Mouse (Mus musculus) central nervous system, embryonic 14 days (tissue): ENCODE data around the gene Olfr769. TPM values are rescaled to one million over a fixed set of nuclear protein-coding genes. Genes with fewer than 3 reads are reported as not detected.

ENCODE experiments used
- polyA plus RNA-seq: library from polyadenylated mRNA; depleted of rRNA; stranded (reverse); fragments of >200 nt; gene quantifications from 2 replicates; pipeline ENCODE4 v1.2.3, GENCODE M21; 2012; rRNA removed

Gene Olfr769
- polyA plus RNA-seq, result not detected in 2 replicates

GRCm38 (mm10) chr10:129117761-129118160 is at the start of gene Olfr769:
Gene Olfr769, minus strand, starts transcription at chr10:129117861.

GRCm38 (mm10) chr10:129164651-129165050 is 47.0 kb upstream of the Olfr769 start, which contains the start of gene Olfr771:
Gene Olfr771, minus strand, starts transcription at chr10:129164751.

GRCm38 (mm10) chr10:129138898-129139297 is 21.2 kb upstream of the Olfr769 start, which contains the start of gene Olfr770:
Gene Olfr770, minus strand, starts transcription at chr10:129138998.

GRCm38 (mm10) chr10:129099275-129099674 is 18.4 kb downstream of the Olfr769 start, which contains the start of gene Olfr768:
Gene Olfr768, minus strand, starts transcription at chr10:129099375.

GRCm38 (mm10) chr10:129082810-129083209 is 34.9 kb downstream of the Olfr769 start, which contains the start of gene Olfr767:
Gene Olfr767, minus strand, starts transcription at chr10:129082910.

GRCm38 (mm10) chr10:129068877-129069276 is 48.8 kb downstream of the Olfr769 start, which contains the start of gene Olfr766-ps1:
Gene Olfr766-ps1, minus strand, starts transcription at chr10:129068977.

Other genes with a start within 250 kb of the Olfr769 start
- gene Gdf11, start 226.1 kb downstream of the Olfr769 start, polyA plus RNA-seq, result 13.5 and 14.0 TPM in 2 replicates
- 92.6 and 159 TPM in 2 replicates for gene Cd63, start 216.9 kb downstream of the Olfr769 start, polyA plus RNA-seq
- gene Rdh5, start 195.0 kb downstream of the Olfr769 start, polyA plus RNA-seq, result 17.9 and 20.8 TPM in 2 replicates
- gene Bloc1s1, start 193.8 kb downstream of the Olfr769 start, polyA plus RNA-seq, result 315 and 318 TPM in 2 replicates
- 4.4 and 11.0 TPM in 2 replicates for gene Itga7, start 184.0 kb downstream of the Olfr769 start, polyA plus RNA-seq
- not detected in 2 replicates for gene Mettl7b, start 156.9 kb downstream of the Olfr769 start, polyA plus RNA-seq
- not detected in 2 replicates for gene Olfr9, start 128.4 kb downstream of the Olfr769 start, polyA plus RNA-seq
- gene Olfr763, start 107.1 kb downstream of the Olfr769 start, polyA plus RNA-seq, result not detected in 2 replicates
- gene Olfr764-ps1, start 78.0 kb downstream of the Olfr769 start, polyA plus RNA-seq, result not detected in 2 replicates
- gene Olfr765, start 67.9 kb downstream of the Olfr769 start, polyA plus RNA-seq, result not detected in 2 replicates
- gene Olfr766-ps1, start 48.9 kb downstream of the Olfr769 start, polyA plus RNA-seq, result not detected in 2 replicates
- gene Olfr767, start 35.0 kb downstream of the Olfr769 start, polyA plus RNA-seq, result not detected in 2 replicates
- gene Olfr768, start 18.5 kb downstream of the Olfr769 start, polyA plus RNA-seq, result not detected in 2 replicates
- not detected in 2 replicates for gene Olfr770, start 21.1 kb upstream of the Olfr769 start, polyA plus RNA-seq
- not detected in 2 replicates for gene Olfr771, start 46.9 kb upstream of the Olfr769 start, polyA plus RNA-seq
- gene Olfr772, start 60.1 kb upstream of the Olfr769 start, polyA plus RNA-seq, result not detected in 2 replicates
- not detected in 2 replicates for gene Olfr773, start 69.6 kb upstream of the Olfr769 start, polyA plus RNA-seq
- gene Olfr774, start 118.3 kb upstream of the Olfr769 start, polyA plus RNA-seq, result not detected in 2 replicates
- not detected in 2 replicates for gene Olfr775, start 130.6 kb upstream of the Olfr769 start, polyA plus RNA-seq
- not detected in 2 replicates for gene Olfr776, start 141.3 kb upstream of the Olfr769 start, polyA plus RNA-seq
- not detected in 2 replicates for gene Olfr777, start 153.6 kb upstream of the Olfr769 start, polyA plus RNA-seq
- not detected in 2 replicates for gene Olfr780, start 200.3 kb upstream of the Olfr769 start, polyA plus RNA-seq
- not detected in 2 replicates for gene Olfr781, start 211.0 kb upstream of the Olfr769 start, polyA plus RNA-seq
- not detected in 2 replicates for gene Olfr782, start 231.0 kb upstream of the Olfr769 start, polyA plus RNA-seq